Mouse (Mus musculus): ENCODE data around the gene Gm11172.

Gene Gm11172

DNA sequence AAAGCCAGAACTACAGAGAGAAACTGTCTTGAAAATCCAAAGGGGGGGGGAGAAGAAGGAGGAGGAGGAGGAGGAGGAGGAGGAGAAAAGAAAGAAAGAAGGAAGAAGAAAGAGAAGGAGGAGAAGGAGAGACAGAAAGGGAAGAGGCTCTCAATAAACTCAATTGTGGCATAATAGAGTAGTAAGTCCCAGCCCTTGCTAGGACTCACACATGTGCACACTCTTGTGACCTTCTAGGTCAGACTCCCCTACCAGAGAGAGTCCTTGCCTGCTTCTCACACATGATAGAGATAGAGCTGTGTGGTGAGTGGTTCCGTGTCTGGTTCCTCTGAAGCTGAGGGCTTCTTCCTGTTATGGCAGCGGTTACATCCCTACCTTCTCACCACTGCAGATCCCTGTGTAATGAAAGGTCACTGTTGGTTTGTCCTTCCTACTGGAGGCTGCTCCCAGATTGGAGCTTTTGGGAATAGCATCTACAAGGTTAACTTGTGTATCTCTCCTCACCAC lies at the start of gene Gm11172:
Gene Gm11172, plus strand, starts transcription at position 51 of the 507 bp plus-strand sequence.
- no peak for DNase-seq (ENCODE audit: low spot score in 2 of 2)

DNA sequence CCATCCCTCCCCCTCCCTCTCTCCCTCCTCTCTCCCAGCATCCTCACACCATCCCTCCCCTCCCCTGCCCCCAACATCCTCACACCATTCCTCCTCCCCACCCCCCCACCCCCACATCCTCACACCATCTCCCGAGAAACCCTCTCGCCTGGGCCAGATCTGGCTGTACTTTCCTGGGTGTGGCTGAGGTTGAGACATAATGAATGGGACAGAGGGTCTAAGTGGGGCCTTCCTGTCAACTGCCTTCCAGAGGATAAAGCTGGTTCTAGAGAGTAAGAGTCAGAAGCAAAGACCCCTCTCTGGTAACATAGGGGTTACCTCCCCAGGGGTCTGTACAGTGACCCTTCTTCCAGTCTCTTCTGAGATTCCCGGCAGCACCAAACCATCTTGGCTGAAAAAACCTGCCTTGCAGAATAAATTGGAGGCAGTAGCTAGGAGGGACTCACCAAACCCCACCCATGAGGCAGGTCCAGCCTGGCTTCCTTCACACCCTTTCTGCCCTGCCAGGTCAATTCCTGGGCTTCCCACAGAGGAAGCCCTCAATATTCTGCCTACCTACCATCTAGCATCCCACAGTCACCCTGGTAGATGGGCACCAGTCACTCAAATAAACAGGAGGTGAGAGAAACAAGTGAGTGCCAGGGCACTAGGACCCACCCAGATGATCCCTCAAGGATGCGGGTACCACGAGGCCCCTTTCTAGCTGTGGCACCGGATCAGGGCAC lies 49.0 kb upstream of the Gm11172 start:
- no peak for DNase-seq (ENCODE audit: low spot score in 2 of 2)

DNA sequence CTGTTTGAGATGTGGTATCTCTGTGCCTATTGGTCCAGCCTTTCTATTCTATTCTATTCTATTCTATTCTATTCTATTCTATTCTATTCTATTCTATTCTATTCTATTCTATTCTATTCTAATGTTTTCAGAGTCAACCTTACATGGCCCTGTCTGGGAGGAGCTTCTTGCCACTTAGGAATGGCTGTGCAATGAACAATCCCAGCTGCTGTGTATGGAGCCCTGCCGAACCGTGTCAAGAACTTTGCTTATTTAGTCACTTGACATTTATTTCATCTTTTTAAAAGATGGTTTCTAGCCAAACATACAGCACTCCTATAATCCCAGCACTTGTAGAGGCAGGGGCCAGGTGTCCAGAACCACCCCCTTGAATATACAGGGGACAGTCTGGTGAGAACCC lies 48.4 kb upstream of the Gm11172 start:
- no peak for DNase-seq (ENCODE audit: low spot score in 2 of 2)

DNA sequence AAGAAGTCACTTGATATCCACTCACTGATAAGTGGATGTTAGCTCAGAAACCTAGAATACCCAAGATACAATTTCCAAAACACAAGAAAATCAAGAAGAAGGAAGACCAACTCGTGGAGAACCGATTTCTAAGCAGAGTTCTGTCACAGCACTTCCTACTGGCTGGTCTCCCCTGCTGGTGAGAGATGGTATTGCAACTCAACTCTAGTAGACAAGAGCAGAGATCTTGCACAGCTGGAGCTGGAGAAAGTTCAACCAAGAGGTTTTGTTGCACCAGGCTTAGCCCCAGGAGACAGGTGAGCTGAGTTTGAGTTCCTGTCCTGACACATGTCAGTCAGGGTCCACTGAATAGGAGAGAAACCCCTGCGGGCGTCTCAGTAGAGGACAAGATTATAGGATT lies 45.6 kb upstream of the Gm11172 start:
- peak; percentile 64 to 85 for DNase-seq (ENCODE audit: low spot score in 2 of 2)

DNA sequence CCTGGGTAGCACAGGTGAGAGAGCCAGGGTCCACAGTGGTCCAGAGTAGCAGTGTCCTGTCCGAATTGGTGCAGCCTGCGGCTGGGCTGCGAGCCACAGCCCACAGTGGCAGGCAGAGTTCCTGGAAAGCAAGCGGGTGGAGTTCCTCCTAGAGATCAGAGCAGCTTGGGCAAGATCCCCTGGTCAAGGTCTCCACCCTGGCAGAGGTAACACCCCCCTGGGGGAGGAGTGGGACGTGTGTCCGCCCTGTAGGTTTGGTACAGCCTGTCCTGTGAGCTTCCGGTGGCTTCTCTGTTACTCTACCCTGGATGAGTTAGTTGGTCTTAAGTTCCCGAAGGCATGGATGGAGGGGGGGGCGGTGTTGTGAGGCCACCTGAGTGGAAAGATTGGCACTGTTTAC lies 43.9 kb upstream of the Gm11172 start:
- DNase-seq (ENCODE audit: low spot score in 2 of 2): peak in 1 of 2 experiments; percentile 23

DNA sequence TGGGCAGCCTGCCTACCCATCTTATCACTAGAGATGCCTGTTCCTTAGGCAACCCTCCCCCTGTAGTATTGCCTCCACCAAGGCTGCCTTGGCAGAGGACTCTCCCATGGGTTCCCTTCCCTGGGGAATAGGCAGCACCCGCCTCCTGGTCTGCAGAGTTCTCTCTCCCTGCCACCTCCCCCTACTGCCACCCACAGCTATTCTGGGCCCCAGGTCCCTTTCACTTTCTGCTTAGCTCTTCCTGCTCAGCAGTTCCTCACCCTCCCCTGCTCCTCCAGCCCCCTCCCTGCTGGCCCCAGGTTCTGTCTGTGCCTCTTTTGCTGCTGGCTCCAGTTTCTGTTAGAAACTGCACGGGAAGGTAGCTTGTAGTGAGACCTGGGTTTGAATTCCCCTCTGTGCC lies 43.1 kb upstream of the Gm11172 start:
- DNase-seq (ENCODE audit: low spot score in 2 of 2): peak in 1 of 2 experiments; percentile 55

DNA sequence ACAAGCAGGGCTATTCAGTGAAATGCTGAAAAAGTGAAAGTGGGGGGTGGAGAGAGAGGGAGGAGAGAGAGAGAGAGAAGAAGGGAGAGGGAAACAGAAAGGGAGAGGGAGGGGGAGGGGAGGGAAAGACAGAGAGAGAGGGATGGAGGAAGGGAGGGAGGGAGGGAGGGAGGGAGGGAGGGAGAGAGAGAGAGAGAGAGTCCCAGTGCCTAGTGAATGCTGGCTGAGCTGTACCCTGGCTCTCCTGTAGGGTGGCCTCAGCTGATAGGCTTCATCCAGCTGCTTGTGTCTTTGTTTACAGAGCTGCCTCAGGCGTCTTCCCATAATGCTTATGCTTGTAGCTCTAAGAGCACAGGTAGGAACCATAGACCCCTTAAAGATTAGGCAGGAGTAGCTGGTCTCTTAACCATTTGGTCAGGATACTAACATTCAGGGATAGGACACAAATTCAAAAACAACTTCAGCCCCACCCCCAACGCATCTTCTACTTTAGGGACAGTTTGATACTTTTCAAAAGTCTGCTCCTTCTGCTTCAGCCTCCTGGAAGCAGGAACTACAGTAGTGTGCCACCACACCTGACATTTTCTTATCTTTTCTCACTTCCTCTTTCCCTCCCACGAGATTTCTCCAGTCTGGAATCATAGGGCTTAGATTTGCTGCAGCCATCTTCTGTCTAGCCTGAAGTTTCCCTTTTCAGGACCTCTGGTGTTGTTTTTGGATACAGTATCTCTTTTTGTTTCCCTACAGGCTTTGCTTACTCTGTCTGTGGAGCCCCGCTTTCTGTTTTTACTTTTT lies 42.0 kb upstream of the Gm11172 start:
- no peak for DNase-seq (ENCODE audit: low spot score in 2 of 2)

DNA sequence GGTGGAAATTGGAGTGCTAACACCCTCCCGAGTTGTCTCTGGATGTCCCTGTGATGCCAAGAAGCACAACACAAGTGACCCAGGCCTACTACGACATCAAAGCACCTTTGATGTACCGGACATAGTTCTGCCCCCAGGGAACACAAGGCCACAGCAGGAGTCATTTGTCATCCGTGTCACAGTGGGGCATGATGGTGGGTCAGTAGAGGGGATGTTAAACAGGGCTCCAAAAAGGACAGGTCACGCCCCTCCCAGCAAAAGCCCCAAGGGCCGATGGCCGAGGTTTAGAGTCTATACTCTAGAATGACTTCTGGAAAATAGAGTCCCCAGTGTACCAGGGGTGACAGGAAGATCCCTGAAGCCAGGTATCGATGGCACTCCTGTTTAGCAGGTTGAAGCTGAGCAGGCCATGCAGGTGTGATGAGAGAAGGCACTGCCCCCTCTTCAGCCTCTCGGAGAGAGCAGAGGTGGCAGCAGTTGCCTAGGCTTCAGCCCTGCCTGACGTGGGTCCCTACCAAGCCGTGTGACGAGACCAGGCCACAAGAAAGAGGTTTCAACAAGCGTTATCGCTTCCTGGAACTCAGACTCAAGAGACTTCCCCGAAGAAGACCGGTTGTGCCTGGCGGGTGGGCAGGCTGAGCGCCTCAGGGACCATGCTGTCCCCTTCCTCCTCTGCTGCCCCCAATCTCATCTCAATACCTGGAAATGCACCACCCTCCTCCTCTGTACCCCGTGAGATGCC lies 40.8 kb upstream of the Gm11172 start:
- DNase-seq (ENCODE audit: low spot score in 2 of 2): peak in 1 of 2 experiments; percentile 50

DNA sequence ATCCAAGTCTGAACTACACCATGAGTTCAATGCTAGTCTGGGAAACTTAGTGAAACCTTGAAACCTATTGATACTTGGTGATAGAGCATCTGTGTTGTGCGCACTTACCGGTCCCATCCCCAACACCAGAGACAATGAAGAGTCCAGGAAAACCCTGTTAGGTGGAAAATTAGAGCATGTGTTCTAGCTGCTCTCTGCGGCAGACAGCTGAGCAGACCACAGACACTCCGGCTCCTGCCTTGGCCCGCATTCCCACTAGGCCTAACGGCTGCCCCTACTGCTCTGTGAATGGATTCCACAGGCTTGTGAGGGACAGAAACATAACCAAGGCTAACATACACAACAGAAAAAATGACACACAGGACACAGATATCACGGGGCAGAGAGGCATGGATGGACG lies 39.2 kb upstream of the Gm11172 start:
- no peak for DNase-seq (ENCODE audit: low spot score in 2 of 2)

DNA sequence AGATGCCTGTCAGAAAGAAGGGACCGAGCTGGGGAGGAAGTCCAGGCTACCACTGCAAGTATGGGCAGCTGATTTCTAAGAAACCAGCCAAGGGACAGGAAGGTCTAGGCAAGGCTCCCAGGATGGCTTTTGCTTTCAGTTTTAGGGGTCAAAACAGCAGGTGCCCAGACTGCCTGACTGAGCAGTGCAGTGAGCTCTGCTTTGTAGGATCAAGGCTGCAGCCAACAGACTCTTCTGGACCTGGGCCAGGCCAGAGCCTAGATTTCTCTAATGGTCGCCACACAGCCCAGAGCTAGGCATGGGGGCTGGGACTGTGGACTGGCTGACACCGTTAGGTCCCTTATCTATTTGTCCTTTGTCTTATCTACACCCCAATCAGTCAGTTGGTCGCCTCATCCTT lies 38.0 kb upstream of the Gm11172 start:
- no peak for DNase-seq (ENCODE audit: low spot score in 2 of 2)

DNA sequence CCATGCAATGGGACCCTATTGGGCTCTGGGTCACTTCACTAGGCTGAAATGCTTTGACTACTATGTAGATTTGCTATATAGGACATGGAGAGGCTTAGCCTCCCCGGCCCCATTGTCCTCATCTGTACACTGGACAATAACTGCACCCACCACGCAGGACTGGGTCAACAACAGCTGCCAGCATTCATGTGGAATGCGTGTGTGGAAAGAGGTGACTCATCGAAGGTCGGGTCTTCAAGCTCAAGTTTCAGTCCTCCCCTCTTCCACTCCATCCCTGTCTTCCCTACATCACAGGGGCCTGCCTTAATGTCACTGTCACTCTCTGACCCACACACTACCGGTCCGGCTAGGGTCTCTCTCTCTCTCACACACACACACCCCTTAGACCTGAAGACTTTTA lies 36.4 kb upstream of the Gm11172 start:
- DNase-seq (ENCODE audit: low spot score in 2 of 2): no peak

DNA sequence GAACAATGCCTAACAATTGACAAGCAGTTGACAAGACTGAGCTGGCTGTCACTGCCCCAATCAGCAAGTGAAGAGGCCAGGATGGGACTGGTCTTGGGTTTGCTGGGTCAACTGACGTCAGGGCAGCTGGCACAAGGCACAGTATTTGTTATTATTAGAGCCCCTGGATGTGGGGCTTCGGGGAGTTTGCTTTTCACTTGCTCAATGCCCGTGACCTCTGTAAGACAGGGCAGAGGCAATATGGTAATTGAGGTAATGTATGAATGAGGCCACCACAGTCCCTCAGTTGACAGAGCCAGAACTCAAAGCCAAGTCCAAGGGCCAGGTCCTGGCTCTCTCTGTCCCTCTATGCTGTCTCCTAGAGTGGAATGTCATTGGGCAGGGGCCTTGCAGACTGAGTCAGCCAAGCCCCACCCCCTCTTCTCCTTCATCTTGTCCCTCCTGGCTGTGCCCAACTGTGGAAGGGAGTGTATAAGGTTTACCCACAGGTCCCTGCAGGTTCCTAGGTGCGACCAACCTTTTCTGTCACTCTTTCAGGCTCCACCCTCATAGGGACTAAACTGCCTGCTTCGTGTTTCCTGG lies 35.0 kb upstream of the Gm11172 start:
- no peak for DNase-seq (ENCODE audit: low spot score in 2 of 2)

DNA sequence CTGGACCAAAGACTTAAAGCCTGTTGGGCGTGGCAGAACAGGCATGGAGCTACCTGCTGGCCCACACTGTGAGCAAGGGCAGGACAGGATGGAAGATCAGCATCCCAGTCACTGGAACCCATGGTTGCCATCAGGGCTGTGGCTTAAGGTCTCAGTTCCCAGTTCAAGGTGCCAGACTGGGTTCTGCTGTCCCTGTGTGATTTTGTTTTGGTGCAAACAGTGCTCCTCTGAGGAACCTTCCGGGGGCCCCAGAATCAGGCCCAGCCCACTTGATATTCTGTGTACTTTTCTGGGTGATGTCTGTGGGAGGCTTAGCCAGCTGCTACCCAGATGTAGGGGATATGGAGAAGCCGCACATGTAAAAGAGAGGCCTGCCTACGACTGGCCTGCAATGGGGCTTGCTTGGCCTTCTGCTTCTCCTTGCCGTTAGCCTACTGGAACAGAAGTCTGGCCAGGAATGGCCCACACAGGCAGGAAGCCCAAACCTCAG lies 32.0 kb upstream of the Gm11172 start:
- no peak for DNase-seq (ENCODE audit: low spot score in 2 of 2)

DNA sequence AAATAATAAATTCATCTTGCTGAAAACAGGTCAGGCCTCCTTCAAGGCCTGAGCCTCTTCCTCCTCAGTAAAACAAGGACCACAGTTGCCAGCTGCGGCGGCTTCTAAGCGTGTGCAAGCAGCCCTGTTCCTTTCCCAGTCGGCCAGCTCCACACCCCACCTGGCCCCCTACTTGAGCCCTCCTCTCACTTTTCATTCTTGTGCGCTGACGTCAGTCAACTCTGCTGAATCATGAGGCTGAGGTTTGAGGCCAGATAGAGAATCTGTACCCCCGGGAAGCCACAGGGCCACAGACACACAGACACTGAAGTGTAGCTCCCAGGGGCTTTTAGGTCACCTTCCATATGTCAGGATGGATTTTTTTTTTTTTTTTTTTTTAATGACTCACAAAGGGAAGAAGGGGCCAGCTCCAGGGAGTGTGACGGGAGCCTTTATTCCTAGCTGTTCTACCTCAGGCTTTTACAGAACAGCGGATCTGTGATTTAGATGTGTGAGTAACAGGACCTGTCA lies 30.8 kb upstream of the Gm11172 start:
- DNase-seq (ENCODE audit: low spot score in 2 of 2): no peak

DNA sequence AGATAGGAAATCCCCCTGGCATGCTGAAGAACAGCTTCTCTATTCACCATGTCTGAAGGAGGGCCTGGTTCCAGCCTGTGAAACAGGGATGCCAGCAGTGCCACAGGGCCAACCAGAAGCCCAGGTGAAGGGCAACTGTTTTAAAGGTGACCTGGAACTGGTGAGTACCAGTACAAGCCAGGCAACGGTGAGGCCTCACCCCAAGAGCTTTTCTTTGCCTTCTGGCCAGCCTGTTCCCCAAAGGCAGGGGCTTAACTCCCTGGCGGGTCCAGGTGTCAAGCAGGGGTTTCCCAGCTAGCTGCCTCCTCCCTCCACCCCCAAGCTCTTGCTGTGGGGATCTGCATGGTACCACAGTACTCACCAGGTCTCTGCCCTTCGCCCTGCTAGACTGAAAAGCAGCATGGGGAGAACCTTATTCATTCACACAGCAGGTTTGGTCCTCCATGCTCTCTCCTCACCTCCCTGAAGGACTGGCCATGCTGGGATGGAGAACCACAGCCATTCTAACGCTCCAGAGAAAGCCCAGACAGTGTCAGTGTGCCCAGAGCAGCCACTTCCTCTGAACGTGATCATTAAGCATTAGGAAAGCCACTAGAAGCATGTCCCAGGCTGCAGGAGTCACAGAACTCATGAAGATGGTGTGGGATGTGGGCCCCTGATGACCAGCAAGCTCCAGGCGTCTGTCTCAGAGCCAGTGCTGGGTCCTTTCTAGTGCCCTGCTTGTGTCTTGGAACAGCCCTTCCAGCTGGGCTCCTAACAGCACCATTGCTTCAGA lies 30.2 kb upstream of the Gm11172 start:
- DNase-seq (ENCODE audit: low spot score in 2 of 2): no peak

DNA sequence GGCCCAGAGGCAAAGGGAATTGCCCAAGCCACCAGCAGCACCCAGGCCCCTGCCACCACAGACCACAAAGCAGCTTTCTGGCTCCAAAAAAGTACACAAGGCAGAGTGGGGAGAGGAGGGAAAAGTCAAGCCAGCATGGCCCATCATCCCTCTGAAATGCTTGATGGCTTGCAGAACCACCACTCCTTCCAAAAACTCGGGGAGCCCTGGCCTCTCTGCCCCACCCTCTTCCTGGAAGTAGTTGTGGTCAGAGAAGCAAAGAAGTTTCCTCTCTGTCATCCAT lies 29.6 kb upstream of the Gm11172 start:
- DNase-seq (ENCODE audit: low spot score in 2 of 2): no peak

DNA sequence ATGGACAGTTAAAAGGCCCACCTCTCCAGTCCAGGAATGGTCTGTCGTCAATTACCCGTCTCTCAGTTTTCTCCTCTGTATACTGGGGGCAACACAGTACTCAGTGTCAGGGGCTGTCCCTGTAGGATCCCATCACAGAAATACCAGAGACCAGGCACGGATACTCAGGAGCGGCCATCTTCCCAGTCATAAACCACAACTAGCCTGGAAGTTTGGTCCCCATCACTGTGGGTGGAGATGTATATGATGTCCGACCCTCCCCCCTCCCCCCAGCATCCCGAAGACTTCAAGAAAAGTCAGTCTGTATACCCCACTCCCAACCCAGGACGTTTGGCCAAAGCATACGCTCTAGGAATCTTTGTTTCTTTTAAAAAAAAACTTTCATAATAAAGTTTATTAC lies 29.3 kb upstream of the Gm11172 start:
- DNase-seq (ENCODE audit: low spot score in 2 of 2): no peak

DNA sequence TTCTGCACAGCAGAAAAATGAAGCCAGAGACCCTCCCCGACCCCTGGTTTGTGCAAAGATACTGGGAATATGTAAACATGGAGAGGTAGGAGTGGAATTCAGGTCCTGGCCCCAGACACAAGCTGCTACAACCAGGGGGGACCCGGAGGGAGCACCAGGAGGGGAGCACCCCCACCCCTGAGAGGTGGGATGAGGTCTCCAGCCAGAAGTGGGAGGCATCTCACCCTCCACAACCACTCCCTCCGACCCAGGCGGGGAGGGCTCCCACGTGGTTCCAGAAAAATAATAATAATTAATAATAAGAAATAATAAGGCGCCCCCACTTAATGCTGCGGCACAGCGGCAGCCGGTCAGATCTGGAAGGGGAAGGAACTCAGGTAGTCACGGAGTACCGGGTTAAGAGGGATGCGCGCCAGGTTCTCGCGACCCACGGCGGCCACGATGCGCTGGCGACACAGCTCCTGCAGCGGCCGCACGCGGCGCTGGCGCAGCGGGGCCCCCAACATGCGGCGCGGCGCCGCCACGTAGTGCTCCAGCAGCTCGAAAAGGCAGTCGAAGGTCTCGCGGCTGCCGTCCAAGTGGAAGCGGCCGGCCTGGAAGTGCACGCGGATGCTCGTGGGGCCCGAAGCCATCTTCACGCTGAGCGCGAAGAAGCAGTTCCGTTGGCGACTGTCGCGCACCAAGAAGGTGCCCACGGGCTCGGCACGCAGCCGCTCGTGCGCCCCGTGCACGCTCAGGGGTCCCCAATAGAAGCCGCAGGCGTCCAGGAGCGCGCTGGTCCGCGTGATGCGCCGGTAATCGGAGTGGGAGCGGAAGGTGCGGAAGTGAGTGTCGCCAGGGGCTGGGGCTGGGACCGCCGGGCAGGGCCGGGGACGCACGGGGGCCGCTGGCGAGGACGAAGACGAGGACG lies 28.6 kb upstream of the Gm11172 start:
- DNase-seq (ENCODE audit: low spot score in 2 of 2): peak in 1 of 2 experiments; percentile 51

DNA sequence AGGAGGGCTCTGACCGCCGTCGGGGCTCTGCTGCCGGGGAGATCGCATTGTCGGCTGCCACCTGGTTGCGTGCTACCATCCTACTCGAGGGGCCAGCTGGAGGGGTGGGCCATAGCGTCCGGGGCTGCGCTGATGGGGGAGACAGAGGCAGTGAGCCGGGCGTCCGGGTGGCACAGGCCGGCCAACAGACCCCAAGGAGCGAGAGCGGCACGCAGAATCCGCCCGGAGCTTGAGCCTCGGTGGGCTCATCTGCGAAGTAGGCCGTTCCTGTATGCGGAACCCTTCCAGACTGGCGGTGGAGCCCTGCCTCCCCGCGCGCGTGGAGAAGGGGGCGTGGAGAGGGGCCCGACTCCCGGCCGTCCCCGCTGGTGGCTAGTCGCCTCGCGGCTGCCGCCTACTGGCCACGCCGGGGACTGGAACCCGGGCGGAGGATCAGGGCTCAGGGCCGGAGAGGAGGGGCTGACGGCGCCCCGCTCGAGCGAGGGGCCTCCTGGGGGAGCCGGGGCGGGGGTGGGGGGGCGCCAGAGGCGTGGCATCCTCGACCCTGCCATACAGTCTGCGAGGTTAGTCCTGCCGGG lies 27.8 kb upstream of the Gm11172 start:
- DNase-seq (ENCODE audit: low spot score in 2 of 2): peak; percentile 89 to 91
